Mouse (Mus musculus) stomach, postnatal 0 days (tissue): ENCODE measurements around the gene Ccl2.

Experiments
- CTCF ChIP-seq: IDR thresholded peaks from 2 replicates; pipeline ENCODE4 v1.5.1; 2016; ENCODE audit warnings: antibody characterized with exemption, low read depth, mild to moderate bottlenecking, moderate library complexity
- EP300 ChIP-seq: optimal IDR thresholded peaks from 2 replicates; pipeline ENCODE3; 2016; ENCODE audit warnings: antibody characterized with exemption

- TF ChIP-seq EP300 (no peak), CTCF (no peak)
Observed at GRCm38 (mm10) chr11:82022504-82023056, 12.8 kb upstream of the Ccl2 start.
